Mouse (Mus musculus): ENCODE results near the gene Zmynd8. TPM values are rescaled to one million over a fixed set of nuclear protein-coding genes. Genes with fewer than 3 reads are reported as not detected.

Zmynd8 gene
- total RNA-seq, 2 experiments from 2014 or later: 41.2 to 44.8 TPM

GRCm38 (mm10) chr2:165879403-165880178, 19.2 kb downstream of the Zmynd8 start:
- peak in 1 of 2 experiments; percentile 55 for DNase-seq

- peak in 1 of 2 experiments; percentile 57 for DNase-seq
Measured at GRCm38 (mm10) chr2:165878907-165879361, 19.9 kb downstream of the Zmynd8 start.

- no peak for DNase-seq
Measured at GRCm38 (mm10) chr2:165878021-165878585, 20.7 kb downstream of the Zmynd8 start.

- no peak for DNase-seq
Measured at GRCm38 (mm10) chr2:165877180-165877579, 21.6 kb downstream of the Zmynd8 start.

GRCm38 (mm10) chr2:165876201-165876918, 22.5 kb downstream of the Zmynd8 start:
- no peak for DNase-seq

GRCm38 (mm10) chr2:165875406-165875955, 23.3 kb downstream of the Zmynd8 start:
- DNase-seq: no peak

- DNase-seq: peak; percentile 87 to 93
Measured at GRCm38 (mm10) chr2:165874461-165875339, 24.1 kb downstream of the Zmynd8 start.

GRCm38 (mm10) chr2:165873777-165874176, 25.0 kb downstream of the Zmynd8 start:
- peak in 1 of 2 experiments; percentile 58 for DNase-seq

- peak; percentile 81 to 83 for DNase-seq
Measured at GRCm38 (mm10) chr2:165873196-165873595, 25.6 kb downstream of the Zmynd8 start.

- no peak for DNase-seq
Measured at GRCm38 (mm10) chr2:165869257-165869656, 29.6 kb downstream of the Zmynd8 start.

- DNase-seq: peak in 1 of 2 experiments; percentile 86
Measured at GRCm38 (mm10) chr2:165868522-165869175, 30.2 kb downstream of the Zmynd8 start.

GRCm38 (mm10) chr2:165867549-165867948, 31.3 kb downstream of the Zmynd8 start:
- DNase-seq: no peak

GRCm38 (mm10) chr2:165866951-165867387, 31.8 kb downstream of the Zmynd8 start:
- peak; percentile 41 to 58 for DNase-seq

- DNase-seq: peak in 1 of 2 experiments; percentile 59
Measured at GRCm38 (mm10) chr2:165866412-165866811, 32.4 kb downstream of the Zmynd8 start.

GRCm38 (mm10) chr2:165864769-165865168, 34.0 kb downstream of the Zmynd8 start:
- DNase-seq: no peak

GRCm38 (mm10) chr2:165861683-165862594, 36.9 kb downstream of the Zmynd8 start:
- no peak for DNase-seq

GRCm38 (mm10) chr2:165860962-165861682, 37.7 kb downstream of the Zmynd8 start:
- no peak for DNase-seq

GRCm38 (mm10) chr2:165860447-165860846, 38.4 kb downstream of the Zmynd8 start:
- DNase-seq: no peak

Data from heart, adult 18-20 months (tissue).